ENCODE assay signal across 8 mouse cellular contexts in genomic region chr2:157278717-157279415, GRCm38 (mm10). TPM values are rescaled to one million over a fixed set of nuclear protein-coding genes. Genes with fewer than 3 reads are reported as not detected.
A peak's percentile ranks its signal among the peaks of the same experiment; 100 is the strongest.
DNase-seq lines count a peak whose midpoint lies in the region; ATAC-seq and TF ChIP-seq lines count a peak whose summit lies in the region.

Rpn2 (plus strand) TSS chr2:157279017.

- H3K4me3 ChIP-seq in ES-E14 (ENCODE audit: insufficient read depth in 1 of 2, low read depth in 1 of 2, low read length in 2 of 2, poor library complexity in 1 of 2, severe bottlenecking in 1 of 2): peak within 1 kb of the TSS; percentile 89 to 94
- peak within 1 kb of the TSS; percentile 75 for H3K4me3 ChIP-seq in forebrain, embryonic 15.5 days
- peak within 1 kb of the TSS; percentile 79 for H3K4me3 ChIP-seq in lung, adult 2 months (replicated peaks; ENCODE audit: extremely low read depth, low read depth, low read length)

- peak; percentile 91 for DNase-seq in ES-E14 (ENCODE audit: low read depth, low spot score)
- DNase-seq in cerebellum, adult 11-12 months: peak; percentile 95
- peak; percentile 95 for DNase-seq in heart, postnatal 25 days (ENCODE audit: low spot score)
- peak; percentile 95 to 97 for DNase-seq in layer of hippocampus, adult 18-20 months (ENCODE audit: low spot score in 2 of 2)
- DNase-seq in lung, adult 2 months: peak; percentile 97
- peak; percentile 93 for DNase-seq in thymus, adult 18-20 months

- H3K4me1 ChIP-seq in ES-E14 (ENCODE audit: control insufficient read depth in 2 of 2, insufficient read depth in 2 of 2, low read length in 2 of 2, poor library complexity in 1 of 2): peaks cover 2 to 9% of the 10 kb centered on the region in 2 experiments; a peak in 3 of 4 replicates
- peaks cover 23% of the 10 kb centered on the region for H3K4me1 ChIP-seq in forebrain, embryonic 15.5 days
- peaks cover 6% of the 10 kb centered on the region for H3K4me1 ChIP-seq in lung, adult 2 months (ENCODE audit: control insufficient read depth, insufficient read depth, low read length)

- peak; percentile 54; the same call in 1 of the 2 replicates for TF ChIP-seq POLR2A in lung, adult 2 months (IDR thresholded peaks at IDR 0.05; ENCODE audit: borderline replicate concordance, extremely low read depth, low read depth, low read length)

- no peaks in the 10 kb centered on the region for H3K27me3 ChIP-seq in forebrain, embryonic 15.5 days

- H3K27ac ChIP-seq in ES-E14 (ENCODE audit: insufficient read depth, low read depth, low read length, poor library complexity, severe bottlenecking): peak within 1 kb of the TSS; percentile 70
- H3K27ac ChIP-seq in forebrain, embryonic 15.5 days (replicated peaks): peak within 1 kb of the TSS; percentile 96

- ATAC-seq in forebrain, embryonic 15.5 days (replicated peaks): peak; percentile 100
- ATAC-seq in neutrophil, adult 5-6 weeks (ENCODE audit: extremely low read depth, insufficient number of reproducible peaks, low FRiP score, poor library complexity, severe bottlenecking): peak; percentile 98

- WGBS in forebrain, embryonic 15.5 days: under 1% methylated on average over 64 of the region's 64 CpGs
- WGBS in lung, adult 2 months: 1% methylated on average over 64 of the region's 64 CpGs

- peak within 1 kb of the TSS; percentile 94 for H3K9ac ChIP-seq in ES-E14 (ENCODE audit: insufficient read depth, low read depth, low read length, poor library complexity, severe bottlenecking)
- peak within 1 kb of the TSS; percentile 92 for H3K9ac ChIP-seq in forebrain, embryonic 15.5 days (replicated peaks)

- peaks cover 8% of the 10 kb centered on the region for H3K36me3 ChIP-seq in ES-E14 (ENCODE audit: control insufficient read depth, insufficient read depth, low read length, poor library complexity, severe bottlenecking)
- peaks cover 11% of the 10 kb centered on the region for H3K36me3 ChIP-seq in forebrain, embryonic 15.5 days

- intact Hi-C loops in heart, postnatal 25 days (cut with DNase I): loop anchor here (5.0 kb wide), 1 partner anchor 72 kb away; no protein-coding TSS in a partner anchor

- H3K9me3 ChIP-seq in ES-E14 (ENCODE audit: control insufficient read depth, insufficient read depth, low read depth, low read length): no peaks in the 10 kb centered on the region
- H3K9me3 ChIP-seq in forebrain, embryonic 15.5 days: no peaks in the 10 kb centered on the region

- in situ Hi-C loops in ES-E14 (cut with MboI; ENCODE audit: low sequenced_read_pairs in 2 of 2, unreplicated experiment in 2 of 2): no loop called here

- peak within 1 kb of the TSS; percentile 68 for H3K4me2 ChIP-seq in forebrain, embryonic 15.5 days (replicated peaks)

- TF ChIP-seq CTCF in lung, adult 2 months (IDR thresholded peaks at IDR 0.05; ENCODE audit: insufficient read depth, low read length): no peak

TF ChIP-seq in ES-E14, 5 proteins besides CTCF, POLR2A, EP300 and RAD21:
- TF ChIP-seq HCFC1 (IDR thresholded peaks at IDR 0.05; ENCODE audit: borderline replicate concordance, insufficient read depth, low read length) (no peak), ZNF384 (IDR thresholded peaks at IDR 0.05; ENCODE audit: low read depth, low read length) (no peak), CHD2 (IDR thresholded peaks at IDR 0.05; ENCODE audit: low read depth, low read length) (peak; percentile 88), MAFK (IDR thresholded peaks at IDR 0.05; ENCODE audit: insufficient read depth, low read depth, low read length) (no peak)

RNA-seq across cellular contexts. Expression of gene Rpn2, which starts in this region (rescaled TPM):
- 422 and 655 TPM in 2 replicates for total RNA-seq in ES-E14 (2012; rRNA removed)
- 184 and 187 TPM in 2 replicates for polyA plus RNA-seq in forebrain, embryonic 15.5 days (2015; fragmentation: Nextera tagmentation; extraction: Ambion mirVana)
- total RNA-seq in heart, postnatal 25 days (2021): 10 to 100 TPM; 85.1 to 94.2 TPM
- 100 to 1,000 TPM; 137 to 145 TPM for total RNA-seq in layer of hippocampus, adult 18-20 months (2021)
- 179 and 205 TPM in 2 replicates for polyA plus RNA-seq in lung, adult 2 months (2012; rRNA removed)
- 65.4 and 71.1 TPM in 2 replicates for total RNA-seq in neutrophil, adult 5-6 weeks (2017)

Comparison
In these comparisons a context has a peak if more than half of its experiments do, and no peak if none do; other contexts are left out.
1. Peak in every context shown above with its lines: DNase-seq, ATAC-seq, H3K4me3 ChIP-seq and H3K27ac ChIP-seq.